Mouse (Mus musculus) thymus, postnatal 0 days (tissue): ENCODE measurements around the gene Slc9b1. TPM values are rescaled to one million over a fixed set of nuclear protein-coding genes. Genes with fewer than 3 reads are reported as not detected.
A peak's percentile ranks its signal among the peaks of the same experiment; 100 is the strongest.

Source experiments
- DNase-seq: peaks from one replicate; pipeline ENCODE4 v3.0.0-alpha.2; 2015; ENCODE audit warnings: low spot score
- polyA plus RNA-seq: library from polyadenylated mRNA; unstranded; fragments of >200 nt; fragmentation: Nextera tagmentation; extraction: Ambion mirVana; gene quantifications from 2 replicates; pipeline ENCODE4 v1.2.1, GENCODE M21; 2015

The Slc9b1 gene
- polyA plus RNA-seq, 1 experiment from 2014 or later: 0.36 TPM

GRCm38 (mm10) chr3:135379868-135380267, 32.0 kb downstream of the Slc9b1 start:
- no peak for DNase-seq

GRCm38 (mm10) chr3:135393186-135393585, 45.4 kb downstream of the Slc9b1 start:
- DNase-seq: no peak

DNA sequence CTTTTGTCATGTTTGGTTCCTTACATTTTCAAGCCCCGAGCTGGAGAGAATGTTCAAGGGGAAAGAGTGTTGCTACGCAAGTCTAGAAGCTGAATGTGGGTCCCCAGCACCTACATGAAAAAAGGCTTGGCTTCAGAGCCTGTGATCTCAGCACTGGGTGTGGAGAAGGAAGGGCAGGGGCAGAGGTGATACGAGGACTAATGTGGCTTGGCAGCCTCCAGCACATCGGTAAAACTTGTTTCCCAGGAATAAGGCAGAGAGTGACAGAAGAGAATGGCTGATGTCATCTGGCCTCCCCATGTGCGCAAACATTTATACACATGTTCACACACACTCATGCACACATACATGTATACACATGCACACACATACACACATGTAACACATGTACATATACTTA, 47.3 kb downstream of the Slc9b1 start:
- no peak for DNase-seq

GRCm38 (mm10) chr3:135396081-135396480, 48.3 kb downstream of the Slc9b1 start:
- no peak for DNase-seq

DNA sequence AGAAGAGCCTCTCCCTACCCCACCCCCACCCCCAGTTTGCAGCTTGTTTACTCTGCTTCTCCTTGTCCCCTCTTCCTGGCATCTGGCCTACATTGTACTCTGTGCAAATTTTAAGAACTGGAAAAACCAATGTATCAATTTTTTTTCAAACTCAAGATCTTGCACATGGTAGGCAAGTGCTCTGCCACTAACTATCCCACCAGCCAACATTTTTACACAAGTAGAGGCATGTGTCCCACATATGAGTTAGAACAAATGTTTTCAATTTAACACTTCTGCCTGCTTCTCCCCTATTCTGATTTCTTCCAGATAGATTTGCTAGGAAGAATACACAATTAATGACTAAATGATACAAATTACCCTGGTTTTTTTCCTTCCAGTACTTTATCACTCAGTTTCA, 49.3 kb downstream of the Slc9b1 start:
- no peak for DNase-seq

GRCm38 (mm10) chr3:135402201-135402658, 54.4 kb downstream of the Slc9b1 start:
- DNase-seq: peak; percentile 97

- DNase-seq: peak; percentile 77
These were observed 55.4 kb downstream of the Slc9b1 start for GRCm38 (mm10) chr3:135403211-135403610.

GRCm38 (mm10) chr3:135403856-135404255, 56.0 kb downstream of the Slc9b1 start:
- DNase-seq: no peak

DNA sequence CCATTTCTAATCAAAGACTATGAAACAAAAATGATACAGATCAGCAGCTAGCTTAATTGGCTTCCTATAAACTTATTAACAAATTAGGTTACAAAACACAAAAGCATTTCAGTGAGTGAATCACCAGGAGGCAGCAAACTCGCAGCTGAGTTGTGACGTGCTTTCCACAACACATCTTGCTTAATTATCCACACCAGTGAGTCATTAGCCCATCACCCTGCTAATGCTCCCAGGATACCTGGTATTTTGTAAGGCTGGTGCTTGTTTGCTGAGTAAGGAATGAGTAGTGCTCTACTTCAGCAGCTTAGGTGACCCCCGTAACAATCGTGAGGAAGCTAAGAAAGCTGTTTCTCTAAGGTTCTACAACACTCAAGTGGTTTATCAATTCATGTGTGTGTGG, 56.8 kb downstream of the Slc9b1 start:
- no peak for DNase-seq

DNA sequence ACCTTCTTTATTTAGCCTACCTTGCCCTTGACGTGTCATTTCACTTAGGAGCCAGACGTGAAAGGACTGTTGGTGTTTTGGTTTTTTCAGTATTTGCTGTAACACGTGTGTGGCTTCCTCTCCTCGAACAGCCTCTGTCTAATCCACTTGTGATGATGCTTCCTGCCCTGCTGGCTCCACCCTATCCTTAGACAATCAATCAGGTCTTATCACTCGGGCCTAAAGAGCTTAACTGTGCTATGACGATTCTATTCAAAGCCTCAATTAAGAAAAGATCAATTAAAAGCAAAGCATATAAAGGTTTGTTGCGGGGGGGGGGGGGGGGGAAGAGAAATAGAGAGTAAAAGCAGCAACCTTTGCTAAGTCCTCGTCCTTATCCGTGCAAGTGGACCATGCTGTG, 59.5 kb downstream of the Slc9b1 start:
- no peak for DNase-seq

- no peak for DNase-seq
These were observed 61.4 kb downstream of the Slc9b1 start for GRCm38 (mm10) chr3:135409219-135409618.

DNA sequence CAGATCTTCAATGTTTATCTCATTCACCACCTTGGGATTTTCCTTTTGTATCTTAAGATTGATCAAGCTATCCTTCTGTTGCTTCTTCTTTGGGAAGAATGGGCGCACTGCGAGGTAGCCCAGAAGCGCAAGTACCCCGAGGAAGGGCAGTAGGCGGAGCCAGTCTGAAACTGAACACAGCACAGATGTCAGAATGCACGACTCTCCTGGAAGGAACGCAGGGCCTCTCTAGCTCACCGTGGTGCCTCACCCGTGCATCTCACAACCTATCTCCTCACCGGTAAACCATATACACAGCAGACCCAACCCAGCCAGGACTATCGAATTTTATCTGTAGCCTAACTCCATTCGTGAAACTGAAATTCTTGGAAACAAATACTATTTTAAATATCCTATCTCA, 63.2 kb downstream of the Slc9b1 start:
- DNase-seq: no peak

- DNase-seq: no peak
These were observed 64.0 kb downstream of the Slc9b1 start for GRCm38 (mm10) chr3:135411824-135412223.

GRCm38 (mm10) chr3:135417245-135417644, 69.4 kb downstream of the Slc9b1 start:
- DNase-seq: no peak

GRCm38 (mm10) chr3:135417799-135418198, 70.0 kb downstream of the Slc9b1 start:
- peak; percentile 79 for DNase-seq

DNA sequence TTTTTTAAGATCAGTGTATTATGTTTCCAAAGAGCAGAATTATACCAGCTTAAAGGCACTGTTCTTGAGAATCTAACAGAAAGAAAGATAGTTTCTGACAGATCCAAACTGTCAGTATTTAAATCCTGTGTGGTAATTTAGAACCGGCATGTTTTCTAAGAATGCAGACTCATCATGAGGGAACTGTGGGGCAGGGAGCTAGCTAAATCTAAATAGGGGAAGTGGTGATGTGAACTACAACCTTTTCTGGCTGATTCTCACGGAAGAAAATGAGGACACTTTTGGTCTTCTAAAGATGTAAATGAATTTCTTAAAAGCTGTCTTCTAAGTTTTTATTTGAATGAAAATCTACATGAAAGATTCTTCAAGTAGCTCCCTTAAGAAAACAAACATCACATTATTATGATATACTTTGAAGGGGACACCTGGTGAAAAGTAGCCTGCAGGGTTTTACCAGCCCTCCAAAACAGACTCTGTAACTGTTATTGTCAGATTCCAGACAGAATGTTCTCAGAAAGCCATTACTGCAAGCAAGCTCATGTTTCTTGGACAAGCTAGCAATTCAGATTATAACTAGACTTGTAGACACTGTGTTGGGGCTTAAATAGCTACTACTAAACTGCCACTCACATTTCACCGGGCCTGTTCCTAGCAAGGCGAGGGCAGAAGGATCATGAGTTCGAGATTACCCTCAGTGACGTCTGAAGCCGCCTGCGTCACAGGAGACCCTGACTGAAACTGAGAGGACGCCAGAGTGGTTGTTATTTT, 72.9 kb downstream of the Slc9b1 start:
- DNase-seq: no peak

- no peak for DNase-seq
These were observed 73.4 kb downstream of the Slc9b1 start for GRCm38 (mm10) chr3:135421310-135421594.

- DNase-seq: no peak
These were observed 74.5 kb downstream of the Slc9b1 start for GRCm38 (mm10) chr3:135422232-135422855.

DNA sequence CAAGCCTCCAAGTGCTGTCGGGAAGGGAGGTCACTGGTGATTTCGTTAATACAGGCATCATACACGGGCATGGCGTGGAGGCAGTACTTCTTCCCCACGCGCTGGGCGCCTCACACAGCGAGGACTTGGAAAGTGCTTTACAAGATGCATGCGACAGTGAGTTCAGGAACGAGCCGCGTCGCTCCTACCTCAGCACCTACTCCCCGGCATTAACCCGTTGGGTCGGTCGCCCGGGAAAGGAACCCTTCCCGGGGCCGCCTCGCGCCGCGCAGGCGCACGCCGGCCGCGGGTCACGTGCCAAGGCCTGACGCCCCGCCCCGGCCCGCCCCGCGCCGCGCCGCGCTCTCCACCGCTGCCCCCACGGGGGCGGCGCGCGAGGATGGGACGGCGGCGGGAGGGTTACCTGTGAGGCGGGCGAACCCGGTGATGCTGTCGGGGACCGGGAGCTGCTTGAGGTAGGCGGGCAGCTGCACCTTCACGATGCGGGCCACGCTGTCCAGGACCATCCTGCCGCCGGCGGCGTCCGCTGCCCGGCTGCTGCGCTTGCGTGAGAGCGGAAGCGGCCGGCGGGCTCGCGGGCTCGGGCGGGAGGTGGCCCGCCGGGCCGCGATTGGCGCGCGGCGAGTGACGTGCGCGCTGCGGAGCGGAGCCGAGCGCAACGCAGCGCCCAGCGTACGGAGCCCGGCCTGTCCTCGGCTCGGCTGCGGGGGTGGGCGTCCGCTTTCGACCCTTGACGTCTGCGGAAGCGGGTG, 75.2 kb downstream of the Slc9b1 start:
- peak; percentile 90 for DNase-seq

- no peak for DNase-seq
These were observed 75.9 kb downstream of the Slc9b1 start, which contains the start of gene Cisd2 for GRCm38 (mm10) chr3:135423608-135424212. TSS of gene Cisd2 (minus strand) at chr3:135423925.

GRCm38 (mm10) chr3:135436901-135437616, 89.2 kb downstream of the Slc9b1 start:
- DNase-seq: no peak
